Mouse (Mus musculus) G1E (cell line): ENCODE data around the gene Rpl32. TPM values are rescaled to one million over a fixed set of nuclear protein-coding genes. Genes with fewer than 3 reads are reported as not detected.

Experiments used
- ATAC-seq: 2 replicates; pipeline ENCODE4 v1.8.0; 2016; ENCODE audit warnings: mild to moderate bottlenecking; ENCODE audit not compliant: insufficient number of reproducible peaks, poor library complexity, low FRiP score, severe bottlenecking; ENCODE audit errors: extremely low read depth
- DNase-seq: peaks from one replicate; pipeline ENCODE4 v3.0.0; 2012; ENCODE audit warnings: low spot score
- H3K27me3 ChIP-seq: 2 replicates; pipeline ENCODE4 v1.6.1; 2012; ENCODE audit warnings: mild to moderate bottlenecking, low read length, inconsistent platforms; ENCODE audit not compliant: insufficient read depth
- H3K36me3 ChIP-seq: replicated peaks from 2 replicates; pipeline ENCODE3; 2012; ENCODE audit warnings: mild to moderate bottlenecking, inconsistent platforms
- H3K4me1 ChIP-seq: 2 replicates; pipeline ENCODE4 v1.6.1; 2012; ENCODE audit warnings: low read depth, low read length, inconsistent platforms, mixed read lengths; ENCODE audit not compliant: insufficient read depth
- H3K4me3 ChIP-seq: 2 replicates; pipeline ENCODE4 v1.5.1; 2012; ENCODE audit warnings: low read depth, mild to moderate bottlenecking, inconsistent platforms, low read length, moderate library complexity, mixed read lengths
- H3K9me3 ChIP-seq: replicated peaks from 2 replicates; pipeline ENCODE4 v1.6.1; 2012; ENCODE audit warnings: inconsistent platforms
- CTCF ChIP-seq: IDR thresholded peaks from 2 replicates; pipeline ENCODE4 v1.5.1; 2012; ENCODE audit warnings: low read depth, low read length, inconsistent platforms, mixed read lengths
- GATA1 ChIP-seq: IDR thresholded peaks from 2 replicates; pipeline ENCODE4 v1.6.1; 2012; ENCODE audit warnings: borderline replicate concordance, low read length, inconsistent platforms, mixed read lengths
- GATA2 ChIP-seq: IDR thresholded peaks from 2 replicates; pipeline ENCODE4 v1.6.1; 2012; ENCODE audit warnings: low read depth, low read length, inconsistent platforms, borderline replicate concordance
- POLR2AphosphoS5 ChIP-seq: IDR thresholded peaks from 2 replicates; pipeline ENCODE4 v1.6.1; 2012; ENCODE audit warnings: low read depth, low read length, inconsistent platforms; ENCODE audit not compliant: insufficient replicate concordance
- TAL1 ChIP-seq: conservative IDR thresholded peaks from 2 replicates; pipeline ENCODE4 v1.6.1; 2012; ENCODE audit warnings: low read depth, low read length, inconsistent platforms, mixed read lengths
- polyA plus RNA-seq: library from polyadenylated mRNA; stranded (reverse); fragments of >175 nt; gene quantifications from 2 replicates; pipeline ENCODE4 v1.2.3, GENCODE M21; 2012
- total RNA-seq, 2 experiments: library from RNA; stranded (forward) in 1 of 2; stranded (reverse) in 1 of 2; fragments of 200-1000 nt in 1 of 2; fragments of >200 nt in 1 of 2; fragmentation: Nextera tagmentation in 1 of 2; gene quantifications; 2 replicates each; pipeline ENCODE4 v1.2.3; 2014 to 2017

Rpl32 gene
- total and polyA plus RNA-seq, 3 experiments: 432 to 5,749 (median 3,130) TPM

- DNase-seq: no peak
- no peak for ATAC-seq
- Histone ChIP-seq H3K4me3 (no peak overlapping the region), H3K27me3 (no peaks in the 10 kb centered on the region), H3K4me1 (peaks cover 16% of the 10 kb centered on the region), H3K36me3 (peaks cover 49% of the 10 kb centered on the region), H3K9me3 (no peaks in the 10 kb centered on the region)
- TF ChIP-seq POLR2AphosphoS5 (no peak), GATA1 (no peak), CTCF (no peak), GATA2 (no peak), TAL1 (no peak)
Observed at GRCm38 (mm10) chr6:115815041-115815440, 6.5 kb upstream of the Rpl32 start.

DNA sequence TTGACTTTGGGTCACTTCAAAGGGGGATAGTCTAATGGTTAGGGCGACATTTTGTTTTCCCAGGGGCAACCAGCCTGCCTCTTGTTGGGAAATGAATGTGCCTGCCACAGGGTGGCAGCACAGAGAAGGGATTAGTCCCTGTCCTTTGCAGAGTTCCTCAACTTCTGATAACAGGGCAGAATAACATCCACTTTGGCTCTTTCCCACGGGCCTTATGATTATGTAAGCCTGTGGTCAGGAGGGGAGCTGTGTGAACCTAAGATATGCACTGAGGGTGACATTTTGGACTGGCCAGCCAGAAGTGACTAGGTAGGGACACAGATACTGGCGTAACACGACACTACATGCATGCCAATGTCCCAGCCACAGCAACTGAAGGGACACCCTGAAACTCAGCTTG lies 5.6 kb upstream of the Rpl32 start:
- no peaks in the 10 kb centered on the region for H3K27me3 ChIP-seq
- no peak for TF ChIP-seq TAL1
- peak; percentile 58; the same call in 1 of the 2 replicates for TF ChIP-seq CTCF
- TF ChIP-seq GATA1: no peak
- peak; percentile 61 for ATAC-seq
- peaks cover 50% of the 10 kb centered on the region for H3K36me3 ChIP-seq
- H3K4me3 ChIP-seq: no peak overlapping the region
- H3K4me1 ChIP-seq: peaks cover 16% of the 10 kb centered on the region
- peak; percentile 46 for DNase-seq
- no peaks in the 10 kb centered on the region for H3K9me3 ChIP-seq

DNA sequence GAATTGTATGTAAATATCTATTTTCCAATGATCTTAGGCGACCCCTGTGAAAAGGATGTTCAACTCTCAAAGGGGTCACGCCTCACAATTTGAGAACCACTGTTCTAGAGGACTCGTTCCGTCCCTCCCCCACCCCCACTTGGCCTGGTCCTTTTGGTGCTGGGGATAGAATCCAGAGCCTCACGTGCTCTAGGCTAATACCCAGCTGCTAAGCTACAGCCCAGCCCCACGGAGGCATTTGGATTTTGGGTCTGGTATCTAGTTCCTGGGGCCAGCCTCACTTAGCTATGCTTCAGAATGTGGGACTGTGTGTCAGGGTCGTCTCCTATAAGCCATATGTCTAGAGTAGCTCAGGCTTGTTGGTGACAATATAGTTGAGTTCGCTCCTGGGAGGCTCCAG lies 3.1 kb upstream of the Rpl32 start:
- ATAC-seq (no peak), DNase-seq (no peak)
- H3K27me3 ChIP-seq: no peaks in the 10 kb centered on the region
- H3K4me3 ChIP-seq: no peak overlapping the region
- peaks cover 22% of the 10 kb centered on the region for H3K4me1 ChIP-seq
- H3K36me3 ChIP-seq: peaks cover 54% of the 10 kb centered on the region
- TF ChIP-seq CTCF: no peak
- TF ChIP-seq GATA2: no peak
- H3K9me3 ChIP-seq: no peaks in the 10 kb centered on the region

DNA sequence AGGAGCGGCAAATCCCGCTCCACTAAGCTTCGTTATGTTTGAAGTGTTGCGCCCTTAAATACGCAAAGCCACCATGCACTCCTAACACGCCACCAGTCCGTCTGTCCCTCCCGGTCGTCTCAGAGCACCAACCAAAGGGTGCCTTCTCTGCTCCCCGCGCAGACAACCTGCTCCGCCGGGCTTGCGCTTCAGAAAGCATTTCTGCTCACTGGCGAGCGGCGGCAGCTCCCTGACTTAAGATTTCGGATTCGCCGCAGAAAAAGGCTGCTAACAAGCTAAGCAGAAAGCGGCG lies 405 bp downstream of the Rpl32 start:
- no peak for ATAC-seq
- H3K36me3 ChIP-seq: peaks cover 72% of the 10 kb centered on the region
- no peak for TF ChIP-seq GATA1
- no peak for TF ChIP-seq TAL1
- DNase-seq: no peak
- H3K4me3 ChIP-seq: peak overlapping the region; percentile 95
- H3K9me3 ChIP-seq: no peaks in the 10 kb centered on the region
- H3K4me1 ChIP-seq: peaks cover 30% of the 10 kb centered on the region
- H3K27me3 ChIP-seq: no peaks in the 10 kb centered on the region

- H3K9me3 ChIP-seq: no peaks in the 10 kb centered on the region
- no peak for ATAC-seq
- H3K4me3 ChIP-seq: peak overlapping the region; percentile 95
- H3K36me3 ChIP-seq: peaks cover 77% of the 10 kb centered on the region
- no peaks in the 10 kb centered on the region for H3K27me3 ChIP-seq
- DNase-seq: no peak
- H3K4me1 ChIP-seq: peaks cover 32% of the 10 kb centered on the region
- TF ChIP-seq TAL1: no peak
- TF ChIP-seq GATA1: no peak
- no peak for TF ChIP-seq POLR2AphosphoS5
- TF ChIP-seq GATA2: no peak
- no peak for TF ChIP-seq CTCF
Observed at GRCm38 (mm10) chr6:115807464-115808195, 917 bp downstream of the Rpl32 start.

GRCm38 (mm10) chr6:115804432-115805192 lies 3.9 kb downstream of the Rpl32 start:
- H3K36me3 ChIP-seq: peaks cover 78% of the 10 kb centered on the region

More at GRCm38 (mm10) chr6:115804432-115805192, 3.9 kb downstream of the Rpl32 start:
- TF ChIP-seq CTCF: no peak
- no peaks in the 10 kb centered on the region for H3K9me3 ChIP-seq
- H3K4me3 ChIP-seq: no peak overlapping the region
- ATAC-seq (no peak), DNase-seq (no peak)
- H3K27me3 ChIP-seq: no peaks in the 10 kb centered on the region
- H3K4me1 ChIP-seq: peaks cover 29% of the 10 kb centered on the region
